1 mouse cellular context compared by ENCODE assay signal in genomic region chr11:87701877-87702620, GRCm38 (mm10).
TF ChIP-seq lines count a peak whose summit lies in the region.

No protein-coding gene starts in this region.

TF ChIP-seq in CH12.LX, 34 proteins besides CTCF, POLR2A, EP300 and RAD21 (continued from another document):
- TF ChIP-seq ELF1 (IDR thresholded peaks at IDR 0.05; ENCODE audit: low read depth, low read length) = 0 out of 2 replicates have a peak, but pooled peaks have one; percentile 44
